ENCODE assay signal across 8 mouse cellular contexts in the genomic region with DNA sequence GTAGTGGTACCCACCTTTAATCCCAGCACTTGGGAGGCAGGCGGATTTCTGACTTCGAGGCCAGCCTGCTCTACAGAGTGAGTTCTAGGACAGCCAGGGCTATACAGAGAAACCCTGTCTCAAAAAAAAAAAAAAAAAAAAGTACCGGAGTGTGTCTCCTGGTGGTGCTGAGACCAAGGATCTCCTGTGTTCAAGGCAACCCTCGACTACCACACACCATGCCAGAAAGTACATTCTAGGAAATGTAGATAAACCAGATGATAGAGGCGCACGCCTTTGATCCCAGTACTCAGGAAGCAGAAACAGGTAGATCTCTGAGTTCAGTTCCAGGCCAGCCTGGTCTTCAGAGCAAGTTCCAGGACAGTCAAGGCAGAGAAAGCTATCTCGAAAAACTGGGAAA. TPM values are rescaled to one million over a fixed set of nuclear protein-coding genes. Genes with fewer than 3 reads are reported as not detected.
A peak's percentile ranks its signal among the peaks of the same experiment; 100 is the strongest.
DNase-seq lines count a peak whose midpoint lies in the region; ATAC-seq and TF ChIP-seq lines count a peak whose summit lies in the region.

No protein-coding gene starts in this region.

- H3K4me2 ChIP-seq in neural tube, embryonic 11.5 days (ENCODE audit: low read depth), result peak overlapping the region; percentile 58
- H3K4me2 ChIP-seq in forebrain, embryonic 11.5 days (ENCODE audit: low read depth, low read length, severe bottlenecking), result peak overlapping the region; percentile 70; the same call in 1 of the 2 replicates
- H3K4me2 ChIP-seq in limb, embryonic 14.5 days (replicated peaks; ENCODE audit: low read depth, low read length, severe bottlenecking), result peak overlapping the region; percentile 63
- peak overlapping the region; percentile 60 for H3K4me2 ChIP-seq in stomach, embryonic 16.5 days (ENCODE audit: low read depth, low read length)

- H3K27ac ChIP-seq in neural tube, embryonic 11.5 days (ENCODE audit: low read depth, low read length), result no peak overlapping the region
- no peak overlapping the region for H3K27ac ChIP-seq in forebrain, embryonic 11.5 days (ENCODE audit: low read depth, low read length)
- H3K27ac ChIP-seq in limb, embryonic 14.5 days (replicated peaks; ENCODE audit: low read depth, low read length), result peak overlapping the region; percentile 96; the same call in 1 of the 2 replicates
- no peak overlapping the region for H3K27ac ChIP-seq in stomach, embryonic 16.5 days (ENCODE audit: low read length)

- H3K4me1 ChIP-seq in neural tube, embryonic 11.5 days (ENCODE audit: control insufficient read depth, insufficient read depth, low read length), result peaks cover 11% of the 10 kb centered on the region; the same call in 1 of the 2 replicates
- H3K4me1 ChIP-seq in forebrain, embryonic 11.5 days (replicated peaks; ENCODE audit: control insufficient read depth, insufficient read depth, low read length), result no peaks in the 10 kb centered on the region
- 0 out of 2 replicates have a peak, but pooled peaks cover 3% of the 10 kb centered on the region for H3K4me1 ChIP-seq in limb, embryonic 14.5 days (ENCODE audit: control insufficient read depth, insufficient read depth, low read length)
- peaks cover 12% of the 10 kb centered on the region for H3K4me1 ChIP-seq in stomach, embryonic 16.5 days (ENCODE audit: control insufficient read depth, insufficient read depth, low read length)

- no peak for TF ChIP-seq POLR2A in limb, embryonic 14.5 days (IDR thresholded peaks at IDR 0.05; ENCODE audit: borderline replicate concordance, extremely low read depth, insufficient read depth, insufficient read length)

- H3K9me3 ChIP-seq in neural tube, embryonic 11.5 days (ENCODE audit: control insufficient read depth, low read length), result no peaks in the 10 kb centered on the region
- H3K9me3 ChIP-seq in forebrain, embryonic 11.5 days (ENCODE audit: control insufficient read depth, low read length), result no peaks in the 10 kb centered on the region
- no peaks in the 10 kb centered on the region for H3K9me3 ChIP-seq in limb, embryonic 14.5 days (ENCODE audit: control insufficient read depth, low read length)
- no peaks in the 10 kb centered on the region for H3K9me3 ChIP-seq in stomach, embryonic 16.5 days (replicated peaks; ENCODE audit: control insufficient read depth, low read length)

- peaks cover 4% of the 10 kb centered on the region; the same call in 1 of the 2 replicates for H3K36me3 ChIP-seq in neural tube, embryonic 11.5 days (ENCODE audit: control insufficient read depth, insufficient read depth, low read length)
- peaks cover 4% of the 10 kb centered on the region; the same call in 1 of the 2 replicates for H3K36me3 ChIP-seq in forebrain, embryonic 11.5 days (ENCODE audit: control insufficient read depth, insufficient read depth, low read length)
- peaks cover 22% of the 10 kb centered on the region; the same call in 1 of the 2 replicates for H3K36me3 ChIP-seq in limb, embryonic 14.5 days (ENCODE audit: control insufficient read depth, insufficient read depth, low read length)
- H3K36me3 ChIP-seq in stomach, embryonic 16.5 days (ENCODE audit: control insufficient read depth, insufficient read depth, low read length), result no peaks in the 10 kb centered on the region

- H3K9ac ChIP-seq in neural tube, embryonic 11.5 days (ENCODE audit: low read length), result peak overlapping the region; percentile 0; the same call in 1 of the 2 replicates
- peak overlapping the region; percentile 97; the same call in 1 of the 2 replicates for H3K9ac ChIP-seq in forebrain, embryonic 11.5 days (ENCODE audit: low read length)
- H3K9ac ChIP-seq in limb, embryonic 14.5 days (ENCODE audit: low read depth, low read length, severe bottlenecking), result peak overlapping the region; percentile 98
- H3K9ac ChIP-seq in stomach, embryonic 16.5 days (ENCODE audit: low read length), result peak overlapping the region; percentile 98

- no peaks in the 10 kb centered on the region for H3K27me3 ChIP-seq in neural tube, embryonic 11.5 days (ENCODE audit: control insufficient read depth, insufficient read depth, low read length)
- H3K27me3 ChIP-seq in forebrain, embryonic 11.5 days (ENCODE audit: control insufficient read depth, insufficient read depth, low read length), result no peaks in the 10 kb centered on the region
- H3K27me3 ChIP-seq in limb, embryonic 14.5 days (ENCODE audit: control insufficient read depth, insufficient read depth, low read length), result no peaks in the 10 kb centered on the region
- no peaks in the 10 kb centered on the region for H3K27me3 ChIP-seq in stomach, embryonic 16.5 days (ENCODE audit: control insufficient read depth, insufficient read depth, low read length)

- no peak for DNase-seq in neural tube, embryonic 11.5 days (ENCODE audit: low spot score)
- no peak for DNase-seq in neural tube, embryonic 10.5 days (ENCODE audit: extremely low spot score, low spot score)
- DNase-seq in forebrain, embryonic 11.5 days (ENCODE audit: low spot score), result no peak
- no peak for DNase-seq in limb, embryonic 14.5 days (ENCODE audit: low spot score)
- no peak for DNase-seq in ovary, adult 18-20 months (ENCODE audit: low spot score)
- DNase-seq in left cerebral cortex, adult 8-10 months (ENCODE audit: low spot score in 2 of 2), result no peak
- DNase-seq in spleen, postnatal 14 days (ENCODE audit: low spot score in 2 of 2), result no peak

- peak overlapping the region; percentile 67; the same call in 1 of the 2 replicates for H3K4me3 ChIP-seq in neural tube, embryonic 11.5 days (ENCODE audit: low read depth, low read length)
- peak overlapping the region; percentile 78 for H3K4me3 ChIP-seq in forebrain, embryonic 11.5 days (ENCODE audit: low read depth, low read length)
- peak overlapping the region; percentile 90 for H3K4me3 ChIP-seq in limb, embryonic 14.5 days (replicated peaks; ENCODE audit: low read length)
- H3K4me3 ChIP-seq in stomach, embryonic 16.5 days (replicated peaks; ENCODE audit: low read length), result peak overlapping the region; percentile 94

- no peak for ATAC-seq in neural tube, embryonic 11.5 days (ENCODE audit: insufficient read depth, low FRiP score, low TSS enrichment)
- ATAC-seq in forebrain, embryonic 11.5 days (replicated peaks; ENCODE audit: low FRiP score), result no peak
- no peak for ATAC-seq in limb, embryonic 14.5 days (ENCODE audit: low FRiP score, low read depth)
- ATAC-seq in stomach, embryonic 16.5 days (ENCODE audit: insufficient read depth, low FRiP score), result no peak

- WGBS in neural tube, embryonic 11.5 days, result 62% methylated on average over 7 of the region's 7 CpGs
- WGBS in forebrain, embryonic 11.5 days, result 52% methylated on average over 7 of the region's 7 CpGs
- 59% methylated on average over 7 of the region's 7 CpGs for WGBS in limb, embryonic 14.5 days
- WGBS in stomach, embryonic 16.5 days, result 47% methylated on average over 7 of the region's 7 CpGs

RNA-seq across cellular contexts. Expression of gene Drg1, which starts 0.9 kb away (rescaled TPM):
- 295 and 301 TPM in 2 replicates for polyA plus RNA-seq in neural tube, embryonic 11.5 days (2014; fragmentation: Nextera tagmentation; extraction: Ambion mirVana)
- 289 and 299 TPM in 2 replicates for polyA plus RNA-seq in forebrain, embryonic 11.5 days (2014; fragmentation: Nextera tagmentation; extraction: Ambion mirVana)
- 59.7 and 73.8 TPM in 2 replicates for polyA plus RNA-seq in limb, embryonic 14.5 days (2012; rRNA removed)
- 186 and 187 TPM in 2 replicates for polyA plus RNA-seq in limb, embryonic 14.5 days (2014; fragmentation: Nextera tagmentation; extraction: Ambion mirVana)
- polyA plus RNA-seq in stomach, embryonic 16.5 days (2015; fragmentation: Nextera tagmentation; extraction: Ambion mirVana), result 193 and 213 TPM in 2 replicates
- 10 to 100 TPM; 95.6 to 98.8 (median 96.9) TPM for total RNA-seq in left cerebral cortex, adult 8-10 months (2022)

RNA-seq across cellular contexts. Expression of gene Patz1, which starts 21.5 kb away (rescaled TPM):
- polyA plus RNA-seq in neural tube, embryonic 11.5 days (2014; fragmentation: Nextera tagmentation; extraction: Ambion mirVana), result 105 TPM in 2 replicates
- 130 and 131 TPM in 2 replicates for polyA plus RNA-seq in forebrain, embryonic 11.5 days (2014; fragmentation: Nextera tagmentation; extraction: Ambion mirVana)
- polyA plus RNA-seq in limb, embryonic 14.5 days (2012; rRNA removed), result 52.0 and 60.2 TPM in 2 replicates
- 40.8 and 44.2 TPM in 2 replicates for polyA plus RNA-seq in limb, embryonic 14.5 days (2014; fragmentation: Nextera tagmentation; extraction: Ambion mirVana)
- polyA plus RNA-seq in stomach, embryonic 16.5 days (2015; fragmentation: Nextera tagmentation; extraction: Ambion mirVana), result 26.1 and 26.5 TPM in 2 replicates
- total RNA-seq in left cerebral cortex, adult 8-10 months (2022), result 10 to 100 TPM; 53.4 to 57.4 (median 54.1) TPM

Comparison
In these comparisons a context has a peak if more than half of its experiments do, and no peak if none do; other contexts are left out.
1. H3K9ac ChIP-seq: peak in every context shown above with its lines; median percentile 98 in limb, embryonic 14.5 days; 98 in stomach, embryonic 16.5 days; 97 in forebrain, embryonic 11.5 days; 0 in neural tube, embryonic 11.5 days.